Mouse (Mus musculus) monocyte, adult 2 months (primary cell): ENCODE results near the gene Aknad1.

Experiments
- DNase-seq, 2 experiments: peaks; one replicate each; pipeline ENCODE4 v3.0.0; 2022; ENCODE audit warnings: low spot score in 2 of 2, low read depth in 1 of 2

Gene Aknad1

GRCm38 (mm10) chr3:108786520-108786919 lies 47.1 kb downstream of the Aknad1 start:
- DNase-seq = no peak

- no peak for DNase-seq
Measured at GRCm38 (mm10) chr3:108787754-108788454, 48.4 kb downstream of the Aknad1 start.

- no peak for DNase-seq
Measured at GRCm38 (mm10) chr3:108788455-108788794, 49.0 kb downstream of the Aknad1 start.

- DNase-seq = no peak
Measured at GRCm38 (mm10) chr3:108789299-108789698, 49.8 kb downstream of the Aknad1 start.

- DNase-seq = no peak
Measured at GRCm38 (mm10) chr3:108790499-108790898, 51.0 kb downstream of the Aknad1 start.

GRCm38 (mm10) chr3:108791054-108791706 lies 51.7 kb downstream of the Aknad1 start:
- no peak for DNase-seq

GRCm38 (mm10) chr3:108792420-108792819 lies 53.0 kb downstream of the Aknad1 start:
- no peak for DNase-seq

- DNase-seq = no peak
Measured at GRCm38 (mm10) chr3:108794780-108795179, 55.3 kb downstream of the Aknad1 start.

- no peak for DNase-seq
Measured at GRCm38 (mm10) chr3:108795554-108796299, 56.3 kb downstream of the Aknad1 start.

- no peak for DNase-seq
Measured at GRCm38 (mm10) chr3:108796386-108796785, 56.9 kb downstream of the Aknad1 start.

GRCm38 (mm10) chr3:108797723-108798122 lies 58.3 kb downstream of the Aknad1 start:
- peak; percentile 9 to 18 for DNase-seq

- no peak for DNase-seq
Measured at GRCm38 (mm10) chr3:108798375-108798774, 58.9 kb downstream of the Aknad1 start.

- DNase-seq = no peak
Measured at GRCm38 (mm10) chr3:108805622-108806021, 66.2 kb downstream of the Aknad1 start.

- DNase-seq = no peak
Measured at GRCm38 (mm10) chr3:108810747-108811263, 71.3 kb downstream of the Aknad1 start.

- DNase-seq = no peak
Measured at GRCm38 (mm10) chr3:108815631-108816030, 76.2 kb downstream of the Aknad1 start.

GRCm38 (mm10) chr3:108830493-108830892 lies 91.0 kb downstream of the Aknad1 start:
- DNase-seq = no peak

GRCm38 (mm10) chr3:108831750-108832149 lies 92.3 kb downstream of the Aknad1 start:
- DNase-seq = no peak
